Mouse (Mus musculus) embryonic facial prominence, embryonic 12.5 days (tissue): ENCODE measurements around the gene Cdk13. TPM values are rescaled to one million over a fixed set of nuclear protein-coding genes. Genes with fewer than 3 reads are reported as not detected.

ENCODE experiments used
- ATAC-seq: fragments of 200-750 bp; cut with Nextera tagmentation; 2 replicates; pipeline ENCODE4 v1.8.0; 2017; ENCODE audit not compliant: insufficient number of reproducible peaks, insufficient read depth, low FRiP score, low TSS enrichment
- H3K27ac ChIP-seq: fragments of 300-500 bp; sonication (generic); 2 replicates; pipeline ENCODE4 v1.5.1; 2016; ENCODE audit warnings: mild to moderate bottlenecking
- H3K27me3 ChIP-seq: fragments of 300-500 bp; sonication (generic); 2 replicates; pipeline ENCODE4 v1.6.1; 2016; ENCODE audit warnings: mild to moderate bottlenecking, moderate library complexity
- H3K36me3 ChIP-seq: fragments of 300-500 bp; sonication (generic); 2 replicates; pipeline ENCODE4 v1.6.1; 2016; ENCODE audit warnings: mild to moderate bottlenecking
- H3K4me1 ChIP-seq: fragments of 300-500 bp; sonication (generic); 2 replicates; pipeline ENCODE4 v1.6.1; 2016
- H3K4me2 ChIP-seq: fragments of 300-500 bp; sonication (generic); replicated peaks from 2 replicates; pipeline ENCODE4 v1.6.1; 2016; ENCODE audit warnings: mild to moderate bottlenecking, moderate library complexity
- H3K4me3 ChIP-seq: fragments of 300-500 bp; sonication (generic); 2 replicates; pipeline ENCODE4 v1.5.1; 2016; ENCODE audit warnings: mild to moderate bottlenecking
- H3K9ac ChIP-seq: fragments of 300-500 bp; sonication (generic); 2 replicates; pipeline ENCODE4 v1.6.1; 2016; ENCODE audit warnings: mild to moderate bottlenecking, moderate library complexity
- H3K9me3 ChIP-seq: fragments of 300-500 bp; sonication (generic); 2 replicates; pipeline ENCODE4 v1.6.1; 2016; ENCODE audit warnings: mild to moderate bottlenecking, moderate library complexity
- WGBS: fragments of 180-500 bp; shearing (Covaris S2); methylation state at CpG from one replicate; pipeline ENCODE4 v1.1.7; 2016; 5-methylcytosine and 5-hydroxymethylcytosine counted together
- polyA plus RNA-seq: library from polyadenylated mRNA; unstranded; fragments of >200 nt; fragmentation: Nextera tagmentation; extraction: Ambion mirVana; gene quantifications from 2 replicates; pipeline ENCODE4 v1.2.1, GENCODE M21; 2016

Gene Cdk13
- polyA plus RNA-seq, 1 experiment from 2014 or later, result 26.5 TPM

DNA sequence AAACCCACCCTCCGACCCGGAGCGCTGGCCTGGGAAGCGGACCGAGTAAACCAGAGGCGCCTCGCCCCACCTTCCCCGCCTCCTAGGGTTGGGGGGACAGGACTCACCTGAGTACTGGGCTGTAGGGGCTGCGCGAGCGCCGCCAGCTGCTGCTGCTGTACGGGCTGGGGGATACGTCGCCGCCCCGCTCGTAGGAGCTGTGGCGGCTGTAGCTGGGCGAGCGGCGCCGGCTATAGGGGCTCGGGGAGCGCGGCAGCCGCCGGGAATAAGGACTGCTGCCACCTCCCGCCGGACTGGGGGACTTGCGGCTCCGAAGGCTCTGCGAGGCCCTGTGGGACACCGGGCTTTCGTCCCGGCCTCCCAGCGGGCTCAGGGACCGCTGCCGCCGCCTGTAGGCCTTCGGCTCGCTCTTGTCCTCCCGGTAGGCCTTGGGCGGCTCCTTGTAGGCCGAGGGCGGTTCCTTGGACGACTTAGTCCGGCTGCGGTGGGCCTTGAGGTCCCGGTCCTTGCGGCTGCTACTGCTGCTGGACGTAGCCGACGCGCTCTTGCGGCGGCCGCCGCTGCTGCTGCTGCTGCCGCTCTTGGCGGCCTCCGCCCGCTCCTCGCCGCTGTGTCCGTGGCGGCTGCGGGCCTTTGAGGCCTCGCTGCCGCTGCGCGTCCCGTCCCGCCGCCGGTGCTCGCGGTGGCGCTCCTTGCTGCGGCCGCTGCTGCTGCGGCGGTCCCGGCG lies 1.4 kb downstream of the Cdk13 start:
- WGBS, result under 1% methylated on average over 84 of the region's 85 CpGs
- peak; percentile 37; the same call in 1 of the 2 replicates for ATAC-seq
- H3K27me3 ChIP-seq, result no peaks in the 10 kb centered on the region
- peak overlapping the region; percentile 100 for H3K4me3 ChIP-seq
- peak overlapping the region; percentile 87 for H3K4me2 ChIP-seq
- peaks cover 3% of the 10 kb centered on the region; the same call in 1 of the 2 replicates for H3K36me3 ChIP-seq
- H3K9me3 ChIP-seq, result no peaks in the 10 kb centered on the region
- peaks cover 6% of the 10 kb centered on the region; the same call in 1 of the 2 replicates for H3K4me1 ChIP-seq
- peak overlapping the region; percentile 91 for H3K9ac ChIP-seq
- H3K27ac ChIP-seq, result peak overlapping the region; percentile 97

DNA sequence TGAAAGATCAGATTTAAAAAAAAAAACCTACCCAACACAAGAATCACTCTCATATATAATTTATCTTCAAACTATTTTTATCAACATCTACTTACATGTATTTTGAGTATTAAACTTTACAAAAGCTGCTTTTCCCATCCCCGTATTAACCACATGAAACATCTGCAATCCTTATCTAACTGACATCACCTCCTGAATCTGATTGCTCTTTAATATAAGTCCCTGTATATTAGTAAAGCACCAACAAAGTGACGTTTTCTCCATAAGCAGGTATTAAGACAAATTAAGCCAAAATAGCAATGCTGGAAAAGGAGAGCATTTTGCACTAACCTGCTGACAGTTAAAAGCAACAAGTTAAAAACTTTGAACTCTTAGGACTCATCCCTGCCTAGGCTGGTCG lies 2.0 kb downstream of the Cdk13 start:
- peak overlapping the region; percentile 100 for H3K4me3 ChIP-seq
- WGBS, result 9% methylated on average over 3 of the region's 3 CpGs
- H3K27ac ChIP-seq, result peak overlapping the region; percentile 97
- no peak for ATAC-seq
- H3K36me3 ChIP-seq, result peaks cover 3% of the 10 kb centered on the region; the same call in 1 of the 2 replicates
- peak overlapping the region; percentile 87 for H3K4me2 ChIP-seq
- peak overlapping the region; percentile 91 for H3K9ac ChIP-seq
- H3K9me3 ChIP-seq, result no peaks in the 10 kb centered on the region
- peaks cover 6% of the 10 kb centered on the region; the same call in 1 of the 2 replicates for H3K4me1 ChIP-seq
- H3K27me3 ChIP-seq, result no peaks in the 10 kb centered on the region

GRCm38 (mm10) chr13:17799735-17800134 lies 5.2 kb downstream of the Cdk13 start:
- H3K9me3 ChIP-seq, result no peaks in the 10 kb centered on the region
- WGBS, result 92% methylated on average over 2 of the region's 2 CpGs

DNA sequence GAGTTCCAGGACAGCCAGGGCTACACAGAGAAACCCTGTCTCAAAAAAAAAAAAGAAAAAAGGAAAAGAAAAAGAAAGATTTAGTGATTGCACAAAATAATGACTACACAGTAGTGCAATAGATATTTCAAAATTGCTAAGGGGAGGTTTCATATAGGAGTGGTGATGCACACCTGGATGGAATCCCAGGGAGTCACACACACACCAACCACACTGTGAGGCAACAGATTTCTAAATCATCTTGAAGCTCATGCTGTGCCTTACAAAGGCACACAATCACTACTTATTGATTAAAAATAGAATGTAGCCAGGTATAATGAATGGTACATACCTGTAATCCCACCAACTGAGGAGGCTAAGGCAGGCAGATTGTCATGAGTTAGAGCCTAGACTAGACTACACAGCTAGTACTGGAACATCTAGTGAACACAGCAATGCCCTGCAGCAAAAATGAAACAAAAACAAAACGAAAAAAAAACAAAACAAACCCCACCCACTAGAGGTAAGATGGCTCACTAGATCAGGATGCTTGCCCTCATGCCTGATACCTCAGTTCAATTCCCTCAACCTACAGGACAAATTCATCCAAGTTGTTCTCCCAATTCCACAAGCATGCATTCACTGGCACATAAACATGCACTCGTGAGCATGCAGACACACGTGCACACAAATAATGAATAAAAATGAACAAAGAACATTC lies 9.0 kb downstream of the Cdk13 start:
- no peaks in the 10 kb centered on the region for H3K27me3 ChIP-seq
- H3K4me3 ChIP-seq, result no peak overlapping the region
- WGBS, result 81% methylated on average over 3 of the region's 3 CpGs
- no peaks in the 10 kb centered on the region for H3K9me3 ChIP-seq
- H3K4me1 ChIP-seq, result 0 out of 2 replicates have a peak, but pooled peaks cover 2% of the 10 kb centered on the region
- no peak for ATAC-seq
- peaks cover 3% of the 10 kb centered on the region; the same call in 1 of the 2 replicates for H3K36me3 ChIP-seq
- H3K4me2 ChIP-seq, result no peak overlapping the region
- H3K9ac ChIP-seq, result no peak overlapping the region
- no peak overlapping the region for H3K27ac ChIP-seq

More at GRCm38 (mm10) chr13:17799735-17800134, 5.2 kb downstream of the Cdk13 start:
- no peak for ATAC-seq
- Histone ChIP-seq H3K27ac (no peak overlapping the region), H3K4me1 (peaks cover 6% of the 10 kb centered on the region; the same call in 1 of the 2 replicates), H3K4me3 (no peak overlapping the region), H3K9ac (no peak overlapping the region), H3K4me2 (no peak overlapping the region), H3K27me3 (no peaks in the 10 kb centered on the region), H3K36me3 (peaks cover 3% of the 10 kb centered on the region; the same call in 1 of the 2 replicates)

GRCm38 (mm10) chr13:17783643-17784042 lies 21.3 kb downstream of the Cdk13 start:
- no peaks in the 10 kb centered on the region for H3K4me1 ChIP-seq
- H3K36me3 ChIP-seq, result 0 out of 2 replicates have a peak, but pooled peaks cover 2% of the 10 kb centered on the region
- H3K27me3 ChIP-seq, result no peaks in the 10 kb centered on the region
- H3K4me2 ChIP-seq, result no peak overlapping the region
- H3K27ac ChIP-seq, result no peak overlapping the region
- no peak overlapping the region for H3K4me3 ChIP-seq
- H3K9ac ChIP-seq, result no peak overlapping the region
- ATAC-seq, result no peak
- WGBS, result 82% methylated on average over 5 of the region's 5 CpGs
- no peaks in the 10 kb centered on the region for H3K9me3 ChIP-seq

GRCm38 (mm10) chr13:17779923-17780322 lies 25.0 kb downstream of the Cdk13 start:
- Histone ChIP-seq H3K27ac (no peak overlapping the region), H3K4me2 (no peak overlapping the region), H3K4me3 (no peak overlapping the region), H3K9me3 (no peaks in the 10 kb centered on the region), H3K36me3 (0 out of 2 replicates have a peak, but pooled peaks cover 5% of the 10 kb centered on the region), H3K9ac (no peak overlapping the region), H3K27me3 (no peaks in the 10 kb centered on the region), H3K4me1 (no peaks in the 10 kb centered on the region)
- no peak for ATAC-seq
- 90% methylated on average over 2 of the region's 2 CpGs for WGBS

- Histone ChIP-seq H3K36me3 (peaks cover 12% of the 10 kb centered on the region), H3K27ac (no peak overlapping the region), H3K9me3 (no peaks in the 10 kb centered on the region), H3K4me3 (no peak overlapping the region), H3K27me3 (no peaks in the 10 kb centered on the region), H3K9ac (no peak overlapping the region), H3K4me1 (no peaks in the 10 kb centered on the region), H3K4me2 (no peak overlapping the region)
- no peak for ATAC-seq
- WGBS, result 89% methylated on average over 1 of the region's 1 CpGs
Observed at GRCm38 (mm10) chr13:17776303-17776702, 28.6 kb downstream of the Cdk13 start.

DNA sequence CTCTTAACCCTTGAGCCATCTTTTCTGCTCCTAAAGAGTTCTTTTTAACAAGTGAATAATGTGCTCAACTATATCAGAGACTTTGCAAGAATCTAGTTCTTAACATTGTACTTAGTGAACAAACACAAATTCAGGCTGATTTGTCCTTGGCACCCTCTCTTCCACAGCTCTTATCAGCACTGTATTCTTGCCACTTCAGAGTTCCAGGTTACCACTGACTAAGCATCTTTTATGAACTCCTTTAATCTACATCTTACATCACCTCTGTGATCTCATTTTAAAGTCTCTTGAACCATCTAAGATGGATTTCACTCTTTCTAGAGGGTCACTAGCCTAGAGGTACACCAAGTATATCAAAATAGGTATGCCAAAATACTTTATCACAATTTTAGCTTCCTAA lies 29.5 kb downstream of the Cdk13 start:
- no peaks in the 10 kb centered on the region for H3K9me3 ChIP-seq
- no peaks in the 10 kb centered on the region for H3K4me1 ChIP-seq
- no peak overlapping the region for H3K9ac ChIP-seq
- H3K4me2 ChIP-seq, result no peak overlapping the region
- no peak overlapping the region for H3K27ac ChIP-seq
- no peaks in the 10 kb centered on the region for H3K27me3 ChIP-seq
- no peak overlapping the region for H3K4me3 ChIP-seq
- peaks cover 12% of the 10 kb centered on the region for H3K36me3 ChIP-seq
- no peak for ATAC-seq

DNA sequence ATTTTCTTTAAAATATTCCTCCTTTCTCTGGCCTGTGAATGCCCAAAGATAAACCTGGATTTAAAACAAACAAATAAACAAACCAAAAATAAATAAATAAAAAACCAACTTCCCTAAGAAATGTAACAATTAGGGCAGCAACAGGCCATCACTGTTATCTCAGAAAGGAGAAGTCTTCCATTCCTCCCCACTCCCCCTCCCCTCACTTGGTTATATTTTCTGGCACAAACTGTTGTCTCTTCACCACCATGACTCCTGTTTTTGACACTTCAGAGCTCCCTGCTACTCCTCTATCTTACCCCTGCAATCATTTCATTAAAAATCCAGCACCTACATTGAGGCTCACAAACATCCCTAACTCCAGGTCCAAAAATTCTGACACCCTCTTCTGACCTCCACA lies 31.8 kb downstream of the Cdk13 start:
- H3K9ac ChIP-seq, result no peak overlapping the region
- peaks cover 11% of the 10 kb centered on the region for H3K36me3 ChIP-seq
- no peak for ATAC-seq
- no peak overlapping the region for H3K27ac ChIP-seq
- no peaks in the 10 kb centered on the region for H3K4me1 ChIP-seq
- H3K4me3 ChIP-seq, result no peak overlapping the region
- H3K4me2 ChIP-seq, result no peak overlapping the region
- H3K9me3 ChIP-seq, result no peaks in the 10 kb centered on the region
- H3K27me3 ChIP-seq, result no peaks in the 10 kb centered on the region

GRCm38 (mm10) chr13:17772574-17772973 lies 32.3 kb downstream of the Cdk13 start:
- Histone ChIP-seq H3K4me3 (no peak overlapping the region), H3K4me1 (no peaks in the 10 kb centered on the region), H3K4me2 (no peak overlapping the region), H3K27ac (no peak overlapping the region), H3K9me3 (no peaks in the 10 kb centered on the region), H3K27me3 (no peaks in the 10 kb centered on the region), H3K9ac (no peak overlapping the region), H3K36me3 (peaks cover 9% of the 10 kb centered on the region)
- ATAC-seq, result no peak
- WGBS, result 87% methylated on average over 6 of the region's 6 CpGs

DNA sequence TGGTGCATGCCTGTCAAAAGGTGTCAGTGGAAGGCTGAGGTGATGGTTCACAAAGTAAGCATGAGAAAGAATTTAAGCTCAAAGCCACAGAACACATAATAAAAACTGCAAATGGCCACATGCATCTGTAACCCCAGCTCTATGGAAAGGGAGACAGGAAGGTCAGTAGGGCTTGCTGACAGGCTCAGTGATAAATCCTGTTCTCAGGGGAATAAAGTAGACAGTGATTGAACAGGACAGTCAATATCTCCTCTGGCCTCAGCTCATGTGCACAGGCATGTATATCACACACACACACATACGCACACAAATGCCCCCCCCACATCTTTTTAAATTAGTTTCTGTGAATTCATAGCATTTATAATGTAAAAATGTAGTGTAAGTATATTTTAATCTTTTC lies 42.5 kb downstream of the Cdk13 start:
- Histone ChIP-seq H3K27me3 (no peaks in the 10 kb centered on the region), H3K4me3 (no peak overlapping the region), H3K9me3 (no peaks in the 10 kb centered on the region), H3K4me1 (no peaks in the 10 kb centered on the region), H3K27ac (no peak overlapping the region), H3K9ac (no peak overlapping the region), H3K36me3 (peaks cover 22% of the 10 kb centered on the region), H3K4me2 (no peak overlapping the region)
- ATAC-seq, result no peak
- WGBS, result 91% methylated on average over 1 of the region's 1 CpGs

DNA sequence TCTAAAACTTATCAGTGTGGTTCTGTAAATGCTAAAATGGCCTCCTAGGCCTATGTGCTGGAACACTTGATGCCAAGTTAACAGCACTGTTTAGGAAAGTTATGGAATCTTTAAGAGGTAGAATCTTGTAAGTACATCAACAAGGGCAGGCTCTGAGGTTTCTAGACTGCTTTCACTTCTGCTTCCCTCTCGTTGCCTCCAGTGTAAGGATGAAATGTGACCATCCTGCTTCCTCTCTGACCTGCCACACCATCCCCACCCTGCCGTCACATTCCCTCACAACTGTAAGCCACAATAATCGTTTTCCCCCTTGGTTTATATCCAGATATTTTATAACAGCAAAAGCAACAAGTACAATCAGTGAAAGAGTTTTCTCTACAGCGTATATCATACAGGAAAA lies 49.9 kb downstream of the Cdk13 start:
- H3K4me3 ChIP-seq, result no peak overlapping the region
- no peak overlapping the region for H3K4me2 ChIP-seq
- no peak overlapping the region for H3K27ac ChIP-seq
- peaks cover 10% of the 10 kb centered on the region; the same call in 1 of the 2 replicates for H3K36me3 ChIP-seq
- H3K9me3 ChIP-seq, result no peaks in the 10 kb centered on the region
- no peak overlapping the region for H3K9ac ChIP-seq
- no peaks in the 10 kb centered on the region for H3K4me1 ChIP-seq
- WGBS, result 73% methylated on average over 4 of the region's 4 CpGs
- H3K27me3 ChIP-seq, result no peaks in the 10 kb centered on the region
- no peak for ATAC-seq
